Mouse (Mus musculus) ES-Bruce4 (cell line): ENCODE measurements around the gene Fyn.

Source experiments
- CTCF ChIP-seq: IDR thresholded peaks from one replicate; pipeline ENCODE4 v1.8.1; 2011; ENCODE audit warnings: low read depth, low read length
- EP300 ChIP-seq: IDR thresholded peaks from 2 replicates; pipeline ENCODE4 v1.6.1; 2011; ENCODE audit warnings: low read depth, low read length; ENCODE audit not compliant: insufficient read depth

DNA sequence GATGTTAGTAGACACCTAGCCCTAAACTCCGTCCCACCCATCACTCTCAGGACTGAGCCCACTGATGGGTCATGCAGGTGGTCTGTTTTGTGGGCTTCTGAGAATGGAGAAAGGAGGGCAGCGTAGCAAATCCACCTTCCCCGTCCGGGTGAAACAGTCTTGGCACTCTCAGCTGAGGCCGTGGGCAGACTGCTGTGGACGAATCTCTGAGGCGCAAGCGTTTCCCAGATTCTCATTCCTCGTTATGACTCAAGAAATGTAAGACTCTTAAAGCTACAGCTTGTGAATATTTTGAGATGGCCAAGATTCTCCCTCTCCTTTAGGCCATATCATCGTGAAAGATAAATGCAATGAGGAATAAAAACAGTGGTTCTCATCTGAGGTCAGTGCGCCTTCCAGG lies 88.6 kb downstream of the Fyn start:
- TF ChIP-seq EP300: no peak
- TF ChIP-seq CTCF: no peak
